Mouse (Mus musculus): ENCODE results near the gene Armh1.

Armh1 gene

GRCm38 (mm10) chr4:117251801-117252316 lies at the start of gene Armh1, which contains the start of gene Tmem53:
Gene Armh1 (minus strand): TSS chr4:117252125.
Gene Tmem53 (plus strand): TSS chr4:117251951.
- DNase-seq: peak; percentile 91

DNA sequence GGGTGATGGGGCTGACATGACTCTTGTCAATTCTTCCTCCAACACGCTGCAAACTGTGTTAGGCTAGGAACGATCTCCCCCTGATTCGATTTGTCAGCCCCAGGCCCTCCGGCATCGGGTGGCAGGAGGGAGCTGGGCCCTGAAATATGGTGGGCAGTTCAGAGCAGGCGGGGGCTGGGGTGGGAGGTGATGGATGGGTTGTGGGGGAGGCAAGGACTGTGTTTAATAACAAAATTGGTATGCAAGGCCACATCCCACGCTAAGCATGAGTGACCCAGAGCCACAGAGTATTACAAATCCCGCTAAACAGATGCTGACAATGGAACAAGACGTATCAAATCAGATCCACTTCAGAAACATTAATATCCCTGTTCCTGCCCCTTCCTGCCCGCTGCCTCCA lies 48.0 kb upstream of the Armh1 start:
- DNase-seq: no peak

DNA sequence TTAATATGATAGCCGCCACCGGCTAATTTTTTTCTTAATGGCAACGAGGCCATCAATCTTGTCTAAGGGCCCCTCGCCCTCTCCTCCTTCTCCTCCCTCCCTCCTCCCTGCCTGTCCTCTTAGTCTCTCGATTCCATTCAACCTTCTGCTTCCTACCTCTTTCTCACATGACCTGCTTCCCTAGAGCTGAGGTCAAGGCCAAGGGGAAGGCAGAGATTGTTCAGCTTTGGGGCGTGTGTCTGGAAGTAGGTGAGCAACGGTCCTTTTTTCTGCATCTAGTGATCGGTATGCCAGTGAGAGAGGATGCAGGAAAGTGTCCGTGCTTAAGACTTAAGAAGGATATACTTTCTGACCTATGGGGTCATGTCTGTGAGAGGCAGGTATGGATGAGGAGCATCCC lies 45.9 kb upstream of the Armh1 start:
- DNase-seq: no peak

DNA sequence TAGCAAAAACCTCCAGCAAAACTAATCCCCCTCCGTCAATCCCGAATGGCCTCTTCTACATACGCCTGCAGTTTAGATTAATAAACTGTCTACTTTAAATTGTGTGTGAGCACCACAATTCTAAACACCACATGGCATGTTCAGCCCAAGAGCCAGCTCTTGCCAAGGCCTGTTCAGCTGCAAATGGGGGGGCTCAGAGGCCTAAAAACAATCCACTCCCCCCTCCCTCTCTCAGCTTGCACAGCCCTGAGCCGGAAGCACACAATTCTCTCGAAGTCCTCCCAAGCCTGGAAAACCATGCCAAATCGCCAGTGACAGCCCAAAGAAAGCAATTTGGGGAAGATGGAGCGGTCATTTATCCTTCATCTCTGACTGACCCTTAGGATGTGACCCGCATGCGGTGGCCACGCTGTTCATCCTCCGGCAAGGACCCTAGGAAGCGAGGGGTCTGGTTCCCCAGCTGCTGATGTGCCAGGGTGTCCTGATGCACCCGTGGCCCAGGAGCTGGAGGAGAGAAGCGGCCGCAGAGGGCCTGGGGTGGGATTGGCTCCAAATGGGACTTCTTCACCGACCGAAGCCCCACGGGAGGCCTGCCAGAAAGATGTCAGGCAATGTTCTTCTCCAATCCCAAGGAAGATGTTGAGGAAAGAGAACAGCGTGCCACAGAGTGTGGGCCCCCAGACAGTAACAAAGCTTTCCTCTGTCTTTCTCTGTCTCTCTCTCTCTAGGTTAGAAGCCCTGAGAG lies 45.1 kb upstream of the Armh1 start:
- DNase-seq: no peak

DNA sequence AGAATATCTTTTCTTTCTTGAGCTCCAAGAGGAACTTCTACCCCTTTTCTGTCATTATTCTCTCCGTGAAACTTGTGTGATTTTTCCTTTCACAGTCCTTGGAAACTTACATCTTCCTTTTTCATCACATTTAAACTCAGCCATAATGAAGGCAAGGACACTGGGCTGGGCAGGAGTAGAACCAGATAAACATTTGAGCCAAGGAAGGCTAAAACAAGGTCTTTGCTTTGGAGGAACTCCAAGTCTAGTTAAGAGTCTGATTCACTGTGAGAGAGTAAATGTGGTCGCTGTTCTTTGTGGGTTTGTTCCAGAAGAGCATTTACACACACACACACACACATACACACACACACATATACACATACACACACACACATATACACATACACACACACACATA lies 39.8 kb upstream of the Armh1 start:
- DNase-seq: no peak

GRCm38 (mm10) chr4:117288927-117289801 lies 37.2 kb upstream of the Armh1 start:
- DNase-seq: peak; percentile 74

DNA sequence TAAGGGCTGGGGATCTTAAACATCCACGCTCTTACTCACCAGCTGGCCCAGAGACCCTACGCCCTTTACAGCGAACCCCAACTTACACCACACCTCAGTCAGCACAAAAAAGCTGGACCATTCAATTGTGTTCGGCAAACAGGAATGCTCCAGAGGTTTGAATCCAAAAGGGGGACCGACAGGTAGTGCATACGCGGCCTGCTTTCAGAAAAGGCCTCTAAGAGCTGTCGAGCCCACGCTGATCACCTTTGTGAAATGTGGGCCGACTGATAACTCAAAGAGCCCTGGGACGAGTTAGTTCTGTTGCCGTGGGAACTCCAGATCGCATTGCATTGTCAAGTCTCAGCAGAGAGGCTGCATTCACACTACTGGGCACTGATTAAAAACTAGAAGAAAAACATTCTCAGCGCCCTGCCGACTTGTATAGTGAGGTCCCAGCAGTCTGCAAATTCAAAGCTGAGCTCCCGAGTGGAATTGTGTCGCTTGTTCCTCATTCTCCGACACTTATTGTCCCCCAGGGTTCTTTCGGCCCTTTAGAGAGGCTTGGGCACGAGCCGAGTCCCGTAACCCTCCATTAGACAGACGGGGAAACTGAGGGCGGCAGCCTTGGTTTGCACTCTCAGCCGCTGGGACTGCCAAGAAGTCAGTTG lies 36.5 kb upstream of the Armh1 start:
- no peak for DNase-seq

DNA sequence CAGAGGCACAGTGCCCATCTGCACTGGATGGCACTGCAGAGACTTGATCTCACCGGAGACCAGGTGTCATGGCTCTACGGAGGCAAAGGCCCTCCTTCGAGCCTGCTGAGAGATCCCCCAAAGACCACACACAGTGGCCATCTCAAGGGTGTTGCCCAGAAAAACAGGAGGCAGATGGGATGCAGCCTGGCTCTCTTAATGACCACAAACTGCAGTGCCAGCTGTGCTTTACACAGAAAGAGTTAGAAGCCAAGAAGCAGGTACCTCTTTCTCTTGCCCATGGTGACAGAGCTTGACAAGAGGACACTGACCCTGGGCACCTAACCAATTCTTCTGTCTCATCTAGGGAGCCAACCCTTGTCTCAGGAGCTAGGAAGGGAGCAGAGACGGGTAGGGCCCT lies 32.4 kb upstream of the Armh1 start:
- DNase-seq: no peak

DNA sequence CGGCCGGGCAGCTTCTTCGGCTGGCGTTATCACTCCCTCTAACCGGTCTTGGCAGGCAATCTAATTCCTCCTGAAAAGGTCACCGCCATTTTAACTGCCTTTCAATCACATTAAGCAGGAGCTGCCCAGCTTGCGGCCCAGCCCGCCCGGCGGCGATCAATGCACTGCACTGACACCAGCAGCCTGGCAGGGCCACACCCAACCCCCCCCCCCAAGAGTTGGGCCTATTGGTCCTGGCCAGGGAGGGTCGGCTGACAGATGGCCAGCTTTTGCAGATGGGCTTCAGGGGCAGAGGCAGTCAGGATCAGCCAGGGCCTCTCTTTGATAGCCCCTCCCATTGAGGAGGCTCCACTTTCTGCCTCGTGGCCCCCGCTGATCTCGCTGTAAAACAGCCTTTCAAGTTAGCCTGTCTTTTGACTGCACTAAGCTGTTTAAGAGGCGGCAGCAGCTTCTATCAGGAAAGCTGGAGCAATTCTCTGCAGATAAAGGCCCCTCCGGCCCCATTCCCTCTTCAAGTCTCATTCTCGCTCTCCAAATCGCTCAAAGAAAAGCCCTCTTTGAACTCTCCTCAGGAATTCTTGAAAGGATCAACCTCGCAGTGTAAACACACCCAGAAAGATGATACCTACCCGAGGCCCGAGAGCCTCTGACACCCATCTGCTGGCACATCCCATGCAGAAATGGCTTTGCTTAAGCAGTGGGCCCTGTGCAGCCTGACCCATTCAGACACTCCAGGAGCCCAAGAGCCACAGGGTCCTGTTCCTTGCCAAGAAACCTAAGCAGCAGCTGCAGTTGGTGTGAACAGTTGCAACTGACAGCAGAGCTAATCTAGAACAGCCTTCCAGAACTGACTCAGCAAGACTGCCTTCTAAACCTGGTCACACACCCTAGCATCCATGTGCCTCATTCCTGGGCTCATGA lies 31.6 kb upstream of the Armh1 start:
- no peak for DNase-seq

DNA sequence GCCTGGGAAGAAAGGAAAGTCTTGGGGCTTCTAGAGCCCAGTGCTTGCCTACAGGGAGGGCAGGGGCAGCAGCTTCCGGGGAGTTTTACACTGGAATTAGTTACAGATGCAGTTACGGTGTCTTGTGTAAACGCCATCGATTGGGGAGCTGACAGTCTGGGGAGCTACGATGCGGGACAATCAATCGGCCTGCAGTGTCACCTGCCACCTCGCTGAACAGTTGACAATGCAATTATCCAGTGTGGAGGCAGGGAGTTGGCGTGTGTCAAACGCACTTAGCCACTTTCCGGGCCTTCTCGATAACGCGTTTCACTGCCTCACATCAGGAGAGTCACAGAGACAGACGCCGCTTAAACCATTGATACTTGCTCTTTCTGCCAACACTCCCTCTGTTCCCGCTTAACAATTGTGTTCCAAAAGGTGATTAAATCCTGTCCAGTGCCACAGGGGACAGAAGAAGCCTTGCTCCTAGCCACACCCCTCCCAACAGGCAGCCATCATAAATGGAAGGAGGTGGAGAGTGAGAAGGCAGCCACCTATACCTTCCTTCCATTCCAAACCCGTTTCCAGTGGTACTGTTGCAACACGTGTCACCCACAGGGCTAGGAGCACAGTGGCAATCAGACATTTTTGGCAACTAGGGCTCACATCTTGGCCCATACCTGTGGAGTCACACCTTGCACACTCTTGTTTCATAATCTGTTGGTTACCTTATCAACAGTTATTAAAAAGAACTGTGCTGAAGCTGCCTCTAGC lies 29.3 kb upstream of the Armh1 start:
- DNase-seq: no peak

DNA sequence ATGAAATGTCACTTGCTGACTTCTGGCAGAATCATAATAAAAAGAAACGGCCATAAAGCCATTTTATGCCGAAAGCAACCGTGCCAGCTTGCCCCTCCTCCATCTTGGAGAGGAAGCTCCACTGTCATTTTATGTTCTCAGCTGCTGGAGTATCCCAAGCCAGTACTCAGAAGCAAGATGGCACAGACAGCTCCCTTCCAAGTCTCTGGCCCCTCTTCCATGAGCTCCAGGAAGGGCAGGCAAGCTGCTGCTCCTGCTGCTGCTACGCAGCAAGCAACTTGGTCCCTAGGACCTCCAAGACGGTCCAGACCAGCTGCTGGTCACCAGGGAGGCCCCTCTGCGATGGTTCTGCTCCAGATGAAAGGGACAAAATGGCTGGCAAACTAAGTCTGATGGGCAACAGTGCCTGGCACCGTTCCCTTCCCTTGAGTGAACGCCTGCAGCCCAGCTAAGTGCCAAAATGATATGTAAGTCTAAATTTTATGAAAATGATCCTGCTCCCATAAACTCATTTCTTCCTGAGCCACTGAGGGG lies 28.5 kb upstream of the Armh1 start:
- no peak for DNase-seq

GRCm38 (mm10) chr4:117279253-117279642 lies 27.3 kb upstream of the Armh1 start:
- DNase-seq: no peak

DNA sequence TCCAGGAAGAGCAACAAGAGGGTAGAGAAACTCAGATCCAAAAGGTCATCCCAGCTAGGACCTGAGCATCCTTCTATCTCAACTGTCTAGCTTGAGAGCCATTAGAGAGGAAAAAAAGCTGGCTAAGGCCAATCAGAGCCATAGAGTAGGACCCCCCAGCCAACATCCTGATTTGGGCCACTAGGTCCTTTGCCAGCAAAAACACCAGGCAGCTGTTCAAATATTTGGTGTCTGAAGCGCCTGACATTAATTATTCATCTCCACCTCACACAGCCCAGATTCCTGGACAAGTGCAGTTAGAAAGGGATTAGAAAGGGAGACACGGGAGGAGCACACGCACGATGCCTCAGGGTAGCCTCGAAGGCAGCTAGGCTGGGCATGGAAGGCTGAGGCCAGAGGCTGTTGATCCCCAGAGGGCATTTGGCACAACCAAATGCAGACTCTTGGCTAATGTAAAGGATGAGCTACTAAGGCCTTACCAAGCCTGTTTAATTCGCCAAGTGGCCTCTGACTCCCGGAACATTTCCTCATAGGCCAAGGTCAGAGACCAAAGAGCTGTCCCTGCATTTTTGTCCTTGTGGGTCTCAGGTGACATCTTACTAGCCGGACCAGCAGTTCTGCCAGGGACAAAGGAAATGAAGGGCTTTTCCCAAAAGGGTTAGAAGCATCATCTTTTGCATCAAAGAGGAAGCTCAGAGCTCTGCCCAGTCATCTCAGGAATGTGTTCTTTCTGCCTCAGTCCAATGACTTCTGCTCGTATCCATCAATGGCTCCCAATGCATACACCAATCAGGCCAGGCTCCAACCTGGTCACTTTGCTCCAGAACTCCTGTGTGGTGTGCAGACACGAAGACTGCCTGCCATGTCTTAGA lies 26.7 kb upstream of the Armh1 start:
- no peak for DNase-seq

GRCm38 (mm10) chr4:117277687-117278086 lies 25.8 kb upstream of the Armh1 start:
- no peak for DNase-seq

DNA sequence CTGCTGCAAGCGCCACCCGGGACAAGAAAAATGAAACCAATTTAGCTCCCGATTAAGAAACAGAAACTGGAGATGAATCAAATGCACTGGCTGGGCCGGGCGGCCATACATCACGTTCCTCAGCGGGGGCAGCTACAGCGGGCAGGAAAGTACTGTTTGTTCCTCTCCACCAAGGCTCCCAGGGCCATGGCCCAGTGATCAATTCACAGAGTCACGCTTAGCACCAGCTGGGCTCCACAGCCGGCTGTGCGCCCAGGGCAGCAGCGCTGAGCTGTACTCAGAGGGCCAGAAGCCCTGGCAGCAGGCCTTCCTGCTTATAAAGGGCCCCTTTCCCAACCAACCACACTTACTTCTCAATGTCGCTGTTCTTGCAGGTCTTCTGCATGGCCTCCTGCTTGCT lies 25.1 kb upstream of the Armh1 start:
- peak; percentile 25 for DNase-seq

- no peak for DNase-seq
Measured at GRCm38 (mm10) chr4:117276281-117276711, 24.4 kb upstream of the Armh1 start.

GRCm38 (mm10) chr4:117274720-117275119 lies 22.8 kb upstream of the Armh1 start:
- DNase-seq: peak; percentile 36

DNA sequence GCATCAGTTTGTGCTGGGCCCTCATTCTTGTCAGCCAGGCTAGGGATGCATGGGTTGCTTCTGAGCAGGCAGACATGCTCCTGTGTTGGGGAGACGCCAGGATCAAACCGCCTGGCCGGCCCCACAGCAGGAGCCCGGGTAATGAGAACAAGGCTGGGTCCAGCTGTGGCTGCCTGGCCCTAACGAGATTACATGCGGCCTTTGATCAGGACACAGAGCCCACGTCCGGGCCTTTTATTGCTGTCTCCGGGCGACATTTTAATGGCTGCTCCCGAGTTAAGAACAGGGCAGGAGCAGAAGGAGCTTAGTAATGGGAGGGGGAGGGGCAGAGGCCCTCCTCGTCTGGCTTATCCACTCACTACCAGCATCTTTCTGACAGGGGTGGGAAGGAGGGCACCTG lies 20.5 kb upstream of the Armh1 start:
- no peak for DNase-seq

DNA sequence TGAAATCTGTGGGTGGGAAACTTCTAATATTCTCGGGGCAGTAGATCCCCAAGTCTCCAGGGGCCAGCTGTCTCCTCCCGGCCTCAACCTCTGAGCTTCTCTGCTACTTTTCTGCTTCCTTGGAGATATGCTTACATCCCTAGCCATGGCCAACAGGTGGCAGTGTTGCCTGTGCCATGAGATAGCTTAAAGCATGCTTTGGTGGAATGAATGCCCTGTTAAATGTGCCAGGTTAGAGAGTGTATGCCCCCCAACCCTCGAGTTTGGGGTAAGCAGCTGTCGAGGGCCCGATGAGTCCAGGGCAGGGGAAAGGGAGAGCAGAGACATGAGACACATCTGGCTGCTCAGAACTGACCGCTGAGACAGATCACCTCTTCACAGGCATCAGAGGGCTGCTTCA lies 18.4 kb upstream of the Armh1 start:
- DNase-seq: peak; percentile 82

DNA sequence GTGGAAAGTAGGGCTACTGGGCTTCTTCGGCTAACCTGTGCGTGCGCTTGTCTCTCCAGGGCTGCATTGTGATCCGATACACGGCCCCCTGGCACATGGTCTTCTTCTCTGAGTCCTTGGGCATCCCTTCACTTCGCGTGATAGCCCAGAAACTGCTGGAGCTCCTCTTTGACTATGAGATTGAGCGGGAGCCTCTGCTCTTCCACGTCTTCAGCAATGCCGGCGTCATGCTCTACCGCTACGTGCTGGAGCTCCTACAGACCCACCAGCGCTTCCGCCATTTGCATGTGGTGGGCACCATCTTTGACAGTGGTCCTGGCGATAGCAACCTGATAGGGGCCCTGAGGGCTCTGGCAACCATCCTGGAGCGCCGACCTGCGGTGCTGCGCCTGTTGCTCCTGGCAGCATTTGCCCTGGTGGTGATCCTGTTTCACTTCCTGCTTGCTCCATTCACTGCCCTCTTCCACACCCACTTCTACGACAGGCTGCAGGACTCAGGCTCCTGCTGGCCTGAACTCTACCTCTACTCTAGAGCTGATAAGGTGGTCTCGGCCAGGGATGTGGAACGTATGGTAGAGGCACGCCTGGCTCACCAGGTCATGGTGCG lies 16.0 kb upstream of the Armh1 start:
- DNase-seq: no peak
